Mouse (Mus musculus) midbrain, embryonic 14.5 days (tissue): Measurements from ENCODE around the gene St8sia6. TPM values are rescaled to one million over a fixed set of nuclear protein-coding genes. Genes with fewer than 3 reads are reported as not detected.
"Not testable (repeated sequence)": the region's sequence is repeated elsewhere in the genome, so short reads cannot be mapped to it uniquely, and the experiment has no call there.

ENCODE experiments used
- ATAC-seq: fragments of 200-750 bp; cut with Nextera tagmentation; 2 replicates; pipeline ENCODE4 v1.8.0; 2017; ENCODE audit warnings: moderate number of reproducible peaks, moderate library complexity; ENCODE audit not compliant: low FRiP score, low TSS enrichment
- DNase-seq: peaks from one replicate; pipeline ENCODE4 v3.0.0-alpha.2; 2015
- H3K27ac ChIP-seq: fragments of 300-500 bp; sonication (generic); replicated peaks from 2 replicates; pipeline ENCODE4 v1.5.1; 2014; ENCODE audit warnings: mild to moderate bottlenecking, low read depth, low read length, moderate library complexity
- H3K27me3 ChIP-seq: fragments of 300-500 bp; sonication (generic); 2 replicates; pipeline ENCODE4 v1.6.1; 2014; ENCODE audit warnings: low read length, control low read depth, mixed read lengths; ENCODE audit not compliant: control insufficient read depth, insufficient read depth
- H3K36me3 ChIP-seq: fragments of 300-500 bp; sonication (generic); 2 replicates; pipeline ENCODE4 v1.6.1; 2014; ENCODE audit warnings: low read length, control low read depth; ENCODE audit not compliant: control insufficient read depth, insufficient read depth
- H3K4me1 ChIP-seq: fragments of 300-500 bp; sonication (generic); 2 replicates; pipeline ENCODE4 v1.6.1; 2014; ENCODE audit warnings: mild to moderate bottlenecking, antibody characterized with exemption, low read length, control low read depth; ENCODE audit not compliant: control insufficient read depth, insufficient read depth
- H3K4me2 ChIP-seq: fragments of 300-500 bp; sonication (generic); 2 replicates; pipeline ENCODE4 v1.6.1; 2014; ENCODE audit warnings: mild to moderate bottlenecking, low read length, moderate library complexity
- H3K4me3 ChIP-seq: fragments of 300-500 bp; sonication (generic); replicated peaks from 2 replicates; pipeline ENCODE4 v1.5.1; 2014; ENCODE audit warnings: low read depth, low read length
- H3K9ac ChIP-seq: fragments of 300-500 bp; sonication (generic); replicated peaks from 2 replicates; pipeline ENCODE4 v1.6.1; 2014; ENCODE audit warnings: mild to moderate bottlenecking, low read length, moderate library complexity
- H3K9me3 ChIP-seq: fragments of 300-500 bp; sonication (generic); 2 replicates; pipeline ENCODE4 v1.6.1; 2016; ENCODE audit warnings: low read length, control low read depth, mixed read lengths; ENCODE audit not compliant: control insufficient read depth
- WGBS: fragments of 180-500 bp; shearing (Covaris S2); extraction: QIAGEN DNeasy Blood & Tissue Kit; methylation state at CpG from one replicate; pipeline ENCODE4 v1.1.7; 2014; 5-methylcytosine and 5-hydroxymethylcytosine counted together
- polyA plus RNA-seq: library from polyadenylated mRNA; unstranded; fragments of >200 nt; fragmentation: Nextera tagmentation; extraction: Ambion mirVana; gene quantifications from 2 replicates; pipeline ENCODE4 v1.2.1, GENCODE M21; 2014

Gene St8sia6
- polyA plus RNA-seq, 1 experiment from 2014 or later: 1.5 TPM

- Histone ChIP-seq H3K4me1 (peaks cover 7% of the 10 kb centered on the region; the same call in 1 of the 2 replicates), H3K27me3 (peaks cover 21% of the 10 kb centered on the region), H3K27ac (no peak overlapping the region), H3K9ac (peak overlapping the region; percentile 60), H3K4me2 (peak overlapping the region; percentile 94), H3K36me3 (no peaks in the 10 kb centered on the region), H3K9me3 (no peaks in the 10 kb centered on the region), H3K4me3 (peak overlapping the region; percentile 70)
- WGBS: under 1% methylated on average over 85 of the region's 89 CpGs
- DNase-seq: peak; percentile 83
- ATAC-seq: peak; percentile 88
These were observed 553 bp downstream of the St8sia6 start for GRCm38 (mm10) chr2:13793054-13793968.

GRCm38 (mm10) chr2:13792256-13793005 lies 1.4 kb downstream of the St8sia6 start:
- Histone ChIP-seq H3K36me3 (no peaks in the 10 kb centered on the region), H3K4me2 (peak overlapping the region; percentile 94), H3K27me3 (peaks cover 21% of the 10 kb centered on the region), H3K9ac (peak overlapping the region; percentile 60; the same call in 1 of the 2 replicates), H3K4me1 (peaks cover 7% of the 10 kb centered on the region; the same call in 1 of the 2 replicates), H3K4me3 (peak overlapping the region; percentile 70), H3K9me3 (no peaks in the 10 kb centered on the region), H3K27ac (no peak overlapping the region)
- 43% methylated on average over 13 of the region's 13 CpGs for WGBS
- ATAC-seq: no peak
- DNase-seq: no peak

DNA sequence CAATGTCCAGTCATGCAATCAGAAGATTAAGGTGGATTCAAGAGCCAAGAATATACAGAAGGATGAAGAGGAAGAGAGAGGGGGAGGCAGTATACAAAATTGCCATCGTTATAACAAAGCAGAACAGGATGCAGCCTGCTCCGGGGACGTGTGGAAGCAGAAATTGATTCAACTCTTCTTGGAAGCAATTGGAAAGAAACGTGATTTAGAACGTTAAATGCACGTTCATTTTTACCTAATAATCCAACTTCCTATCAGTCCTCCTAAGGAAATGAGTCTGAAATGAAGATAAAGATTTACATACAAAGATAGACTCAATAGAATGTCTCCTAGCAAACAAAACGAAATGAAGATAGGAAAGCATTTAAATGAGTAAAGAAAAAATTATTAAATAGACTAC lies 2.3 kb downstream of the St8sia6 start:
- WGBS: 71% methylated on average over 7 of the region's 7 CpGs
- Histone ChIP-seq H3K9ac (no peak overlapping the region), H3K27ac (no peak overlapping the region), H3K4me2 (no peak overlapping the region), H3K36me3 (no peaks in the 10 kb centered on the region), H3K9me3 (no peaks in the 10 kb centered on the region), H3K4me1 (peaks cover 7% of the 10 kb centered on the region; the same call in 1 of the 2 replicates), H3K4me3 (no peak overlapping the region), H3K27me3 (peaks cover 21% of the 10 kb centered on the region)
- DNase-seq (no peak), ATAC-seq (no peak)

DNA sequence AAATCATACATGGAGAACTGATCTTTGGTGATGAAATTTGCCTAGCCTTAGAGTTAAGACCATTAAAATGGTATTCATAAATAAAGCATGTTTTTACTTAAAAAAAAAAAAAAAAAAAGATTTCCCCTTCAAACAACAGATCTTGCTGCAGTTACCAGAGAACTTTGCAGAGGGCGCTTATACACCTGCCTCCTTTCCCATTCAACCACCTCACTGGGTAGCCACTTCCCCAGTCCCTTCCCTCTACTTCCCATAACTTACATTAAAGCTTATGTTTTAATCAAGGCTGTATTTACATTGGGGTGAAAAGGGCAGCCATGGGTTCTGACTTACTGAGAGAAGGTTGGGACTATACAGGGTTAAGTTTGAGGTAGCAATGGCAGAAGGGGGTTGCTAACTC lies 4.5 kb downstream of the St8sia6 start:
- no peak for DNase-seq
- peaks cover 18% of the 10 kb centered on the region for H3K27me3 ChIP-seq
- 35% methylated on average over 1 of the region's 1 CpGs for WGBS
- no peak overlapping the region for H3K9ac ChIP-seq
- H3K27ac ChIP-seq: no peak overlapping the region
- H3K4me1 ChIP-seq: peaks cover 7% of the 10 kb centered on the region; the same call in 1 of the 2 replicates
- no peaks in the 10 kb centered on the region for H3K9me3 ChIP-seq
- H3K36me3 ChIP-seq: no peaks in the 10 kb centered on the region
- H3K4me2 ChIP-seq: no peak overlapping the region
- no peak for ATAC-seq
- no peak overlapping the region for H3K4me3 ChIP-seq

GRCm38 (mm10) chr2:13786577-13787168 lies 7.2 kb downstream of the St8sia6 start:
- Histone ChIP-seq H3K4me1 (no peaks in the 10 kb centered on the region), H3K4me3 (no peak overlapping the region), H3K4me2 (no peak overlapping the region), H3K27ac (no peak overlapping the region), H3K27me3 (no peaks in the 10 kb centered on the region), H3K9ac (no peak overlapping the region), H3K36me3 (no peaks in the 10 kb centered on the region), H3K9me3 (no peaks in the 10 kb centered on the region)
- no peak for DNase-seq
- no peak for ATAC-seq
- 71% methylated on average over 1 of the region's 1 CpGs for WGBS

- not testable (repeated sequence) for H3K27me3 ChIP-seq, H3K4me1 ChIP-seq, H3K36me3 ChIP-seq, H3K4me2 ChIP-seq, H3K9ac ChIP-seq, H3K4me3 ChIP-seq, H3K27ac ChIP-seq, H3K9me3 ChIP-seq, ATAC-seq, DNase-seq
- WGBS: 73% methylated on average over 3 of the region's 3 CpGs
These were observed 7.9 kb downstream of the St8sia6 start for GRCm38 (mm10) chr2:13785992-13786391.

- 77% methylated on average over 2 of the region's 2 CpGs for whole genome bisulfite sequencing
These were observed 8.6 kb downstream of the St8sia6 start for GRCm38 (mm10) chr2:13785247-13785646.

DNA sequence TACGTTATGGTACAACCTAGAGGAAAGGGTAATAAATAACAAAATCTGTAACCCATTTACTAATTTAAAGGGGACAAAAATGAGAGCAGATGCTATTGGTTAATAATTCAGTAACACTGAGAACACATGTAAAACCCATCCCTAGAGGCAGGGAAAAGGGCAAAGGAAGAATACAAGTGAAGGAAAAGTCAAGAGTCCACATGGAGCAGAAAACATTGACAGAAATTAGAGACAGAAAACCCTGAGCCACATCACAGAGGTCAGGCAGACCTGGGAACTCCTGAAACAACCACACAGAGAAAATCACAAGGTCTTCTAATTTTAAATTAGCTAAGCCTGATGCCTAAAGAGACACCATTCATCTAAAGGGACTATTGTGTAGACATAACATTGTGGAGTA lies 9.4 kb downstream of the St8sia6 start:
- ATAC-seq: no peak
- Histone ChIP-seq H3K36me3 (no peaks in the 10 kb centered on the region), H3K27me3 (no peaks in the 10 kb centered on the region), H3K9me3 (no peaks in the 10 kb centered on the region), H3K27ac (no peak overlapping the region), H3K4me3 (no peak overlapping the region), H3K4me1 (no peaks in the 10 kb centered on the region), H3K4me2 (no peak overlapping the region), H3K9ac (no peak overlapping the region)
- DNase-seq: no peak
- WGBS: 93% methylated on average over 1 of the region's 1 CpGs

More at GRCm38 (mm10) chr2:13785247-13785646, 8.6 kb downstream of the St8sia6 start:
- no peaks in the 10 kb centered on the region for H3K36me3 ChIP-seq
- no peak overlapping the region for H3K4me2 ChIP-seq
- DNase-seq (no peak), ATAC-seq (no peak)
- H3K4me1 ChIP-seq: no peaks in the 10 kb centered on the region
- H3K9ac ChIP-seq: no peak overlapping the region
- H3K27me3 ChIP-seq: no peaks in the 10 kb centered on the region
- no peak overlapping the region for H3K27ac ChIP-seq
- no peaks in the 10 kb centered on the region for H3K9me3 ChIP-seq
- H3K4me3 ChIP-seq: no peak overlapping the region
